Mouse (Mus musculus) embryo, embryonic 10 days (tissue): ENCODE results near the gene Esp34.

ENCODE experiments used
- DNase-seq: peaks from one replicate; pipeline ENCODE4 v3.0.0-alpha.2; 2015; ENCODE audit warnings: low spot score

Esp34 gene

GRCm38 (mm10) chr17:38553892-38554291, at the start of gene Esp34:
TSS of gene Esp34 (plus strand) at chr17:38554192.
- no peak for DNase-seq

DNA sequence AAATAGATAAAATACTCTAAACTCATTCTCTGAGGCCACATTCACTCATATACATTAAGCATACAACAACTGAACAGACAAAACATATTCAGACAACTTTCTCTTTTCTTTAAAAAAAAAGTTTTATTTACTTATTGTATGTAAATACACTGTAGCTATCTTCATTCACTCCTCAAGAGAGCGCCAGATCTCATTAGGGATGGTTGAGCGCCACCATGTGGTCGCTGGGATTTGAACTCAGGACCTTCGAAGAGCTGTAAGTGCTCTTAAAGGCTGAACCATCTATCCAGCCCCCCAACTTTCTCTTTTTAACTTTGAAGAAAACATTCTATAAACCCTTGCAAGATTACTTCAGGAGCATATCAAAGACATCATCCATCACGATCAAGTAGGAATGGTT, 8.5 kb downstream of the Esp34 start:
- no peak for DNase-seq
